Mouse (Mus musculus) stomach, postnatal 0 days (tissue): ENCODE data around the gene Slain1.

Experiments used
- CTCF ChIP-seq: IDR thresholded peaks from 2 replicates; pipeline ENCODE4 v1.5.1; 2016; ENCODE audit warnings: antibody characterized with exemption, low read depth, mild to moderate bottlenecking, moderate library complexity
- EP300 ChIP-seq: optimal IDR thresholded peaks from 2 replicates; pipeline ENCODE3; 2016; ENCODE audit warnings: antibody characterized with exemption

GRCm38 (mm10) chr14:103747345-103747744, 97.3 kb downstream of the Slain1 start:
- TF ChIP-seq CTCF (no peak), EP300 (no peak)
